Mouse (Mus musculus) heart, postnatal 10 days (tissue): ENCODE data around the gene Tmem25. TPM values are rescaled to one million over a fixed set of nuclear protein-coding genes. Genes with fewer than 3 reads are reported as not detected.

Experiments
- DNase-seq, 2 experiments: peaks; one replicate each; pipeline ENCODE4 v3.0.0; 2021
- intact Hi-C: fragments of 180-260 bp; cut with DNase I; formaldehyde crosslinking; loops from one replicate; pipeline ENCODE4 v1.15.1; 2025
- total RNA-seq, 2 experiments: library from RNA; stranded (reverse); gene quantifications; 2 replicates each; pipeline ENCODE4 v1.2.3; 2021

The Tmem25 gene
- 1 to 10 TPM; 6.7 to 7.4 TPM for total RNA-seq

DNA sequence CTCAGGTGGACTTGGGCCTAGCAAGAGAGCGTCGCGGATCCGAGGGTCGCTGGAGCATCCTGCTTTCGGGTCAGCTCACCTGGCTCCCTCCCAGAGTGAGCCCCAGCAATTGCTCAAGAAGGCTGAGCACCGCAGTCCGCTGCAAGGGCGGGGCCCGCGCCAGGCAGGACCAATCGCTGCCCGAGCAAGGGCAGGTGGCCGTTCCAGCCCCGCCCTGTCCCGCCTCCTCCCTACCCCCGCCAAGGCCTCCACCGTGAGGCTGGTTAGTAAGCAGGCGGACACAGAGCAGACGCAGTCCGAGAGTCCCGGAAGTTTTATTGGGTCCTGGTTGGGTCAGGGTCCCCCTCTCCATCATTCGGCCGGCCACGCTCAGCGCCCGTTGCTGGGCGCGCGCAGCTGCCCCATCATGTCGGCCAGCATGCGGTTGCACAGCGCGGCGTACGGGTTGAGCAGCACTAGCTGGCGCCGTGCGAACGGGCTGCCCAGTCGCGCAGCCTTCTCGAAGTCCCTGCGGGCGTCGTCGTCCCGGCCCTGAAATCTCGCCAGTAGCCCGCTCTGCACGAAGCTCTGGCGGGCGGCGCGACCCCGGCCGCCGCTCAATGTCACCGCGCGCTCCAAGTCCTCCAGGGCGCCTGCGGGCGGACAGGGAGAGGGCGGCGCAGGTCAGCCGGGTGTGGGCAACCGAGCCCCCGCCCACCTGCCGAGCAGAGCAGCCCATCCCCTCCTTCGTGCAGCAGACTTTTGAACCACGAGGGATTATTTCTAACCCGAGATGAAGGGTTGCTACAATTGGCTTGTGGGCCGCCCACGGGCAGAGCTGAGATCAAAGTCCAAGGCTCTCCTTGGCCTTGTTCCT is at the start of gene Tmem25:
Gene Tmem25 (minus strand): TSS at position 206 of the 856 bp plus-strand sequence.
- intact Hi-C loops = no loop called here

DNA sequence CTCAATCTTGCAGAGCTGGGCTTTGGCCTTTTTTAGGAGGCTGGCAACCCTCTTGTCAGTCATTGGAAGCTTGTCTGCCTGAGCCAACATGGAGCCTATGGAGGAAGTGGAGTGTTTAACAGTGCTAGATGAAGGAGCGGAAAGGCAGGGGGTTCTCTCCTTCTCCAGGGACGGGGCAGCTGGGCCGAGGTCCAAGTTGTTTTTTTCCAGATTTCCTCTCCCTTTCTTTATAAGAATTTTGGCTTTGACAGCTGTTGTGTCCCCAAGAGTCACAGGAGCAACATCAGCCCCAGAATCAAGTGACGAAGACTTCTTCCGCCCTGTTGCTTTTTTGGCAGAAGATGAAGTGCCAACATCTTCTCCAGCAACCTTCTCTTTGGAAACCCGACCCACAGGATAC is 48.3 kb upstream of the Tmem25 start:
- intact Hi-C loops = no loop called here
- peak; percentile 35 to 50 for DNase-seq

More for the DNA sequence above, at the start of gene Tmem25:
- peak; percentile 87 to 90 for DNase-seq

DNA sequence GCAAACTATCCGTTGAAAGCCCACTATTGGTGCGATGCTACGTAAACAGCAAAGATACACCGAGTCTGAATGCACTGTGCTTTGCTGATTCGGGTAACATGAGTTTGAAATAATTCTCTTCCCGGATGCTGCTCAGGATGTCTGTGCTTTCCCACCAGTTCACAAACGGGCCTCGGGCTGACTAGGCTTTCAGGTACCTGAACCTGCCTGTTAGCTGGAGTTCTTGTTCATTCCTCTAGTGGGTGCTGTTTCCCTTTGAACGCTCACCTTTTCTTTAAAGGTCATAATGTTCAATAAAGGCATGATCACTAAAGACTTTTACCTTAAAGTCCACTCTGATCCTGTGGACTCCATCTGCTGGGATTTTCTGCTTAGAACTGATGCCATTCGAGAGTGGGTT is 42.1 kb upstream of the Tmem25 start:
- intact Hi-C loops = loop anchor here (5.0 kb wide), 1 partner anchor 66 kb away; no protein-coding TSS in a partner anchor
- DNase-seq = peak; percentile 33 to 57

DNA sequence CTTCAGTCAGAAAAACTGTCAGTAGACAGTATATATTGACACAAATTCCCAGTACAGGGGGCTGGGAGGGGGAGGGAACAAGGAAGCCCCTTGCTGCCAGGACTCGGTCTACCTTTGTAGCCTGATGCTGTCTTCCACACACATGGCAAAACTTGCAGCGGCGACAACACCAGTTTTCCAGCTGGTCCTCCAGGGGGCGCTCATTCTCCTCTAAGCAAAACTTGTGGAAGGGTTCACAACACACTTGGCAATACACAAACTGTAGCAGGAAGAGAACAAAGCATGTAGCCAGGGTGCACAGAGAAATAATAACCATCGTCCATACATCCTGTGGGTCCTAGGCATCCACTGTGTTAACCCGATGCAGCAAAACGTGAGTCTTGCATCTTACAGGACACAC is 37.3 kb upstream of the Tmem25 start:
- intact Hi-C loops = loop anchor here (2.0 to 5.0 kb wide), 3 partner anchors 44 to 130 kb away; partner anchors contain the start of gene Kmt2a
- DNase-seq = peak; percentile 80 to 89

- DNase-seq = peak in 1 of 2 experiments; percentile 47
- intact Hi-C loops = no loop called here
Observed at GRCm38 (mm10) chr9:44832356-44832755, 33.2 kb upstream of the Tmem25 start.

GRCm38 (mm10) chr9:44830506-44830905 is 31.4 kb upstream of the Tmem25 start:
- intact Hi-C loops = no loop called here
- DNase-seq = no peak

GRCm38 (mm10) chr9:44828944-44829343 is 29.8 kb upstream of the Tmem25 start:
- intact Hi-C loops = no loop called here
- DNase-seq = no peak

DNA sequence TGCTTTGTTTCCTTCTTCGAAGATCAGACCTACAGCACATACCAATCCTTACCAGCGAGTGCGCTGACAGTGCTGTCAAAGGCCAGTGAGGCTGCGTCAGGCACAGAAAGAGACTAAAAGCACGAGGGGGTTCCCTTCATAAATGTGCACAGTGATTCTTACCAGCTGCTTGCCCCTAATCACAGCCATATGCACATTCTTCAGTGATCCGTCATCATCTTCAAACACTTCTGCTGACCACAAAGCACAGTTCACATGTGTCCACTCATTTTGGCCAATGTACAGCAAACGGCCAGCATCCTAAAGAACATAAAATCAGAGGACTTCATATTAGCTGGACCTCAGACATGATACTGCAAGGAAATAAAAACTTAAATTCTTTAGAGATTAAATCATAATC is 27.6 kb upstream of the Tmem25 start:
- intact Hi-C loops = no loop called here
- DNase-seq = no peak

GRCm38 (mm10) chr9:44819920-44820827 is 21.1 kb upstream of the Tmem25 start:
- peak; percentile 51 to 52 for DNase-seq
- intact Hi-C loops = no loop called here

DNA sequence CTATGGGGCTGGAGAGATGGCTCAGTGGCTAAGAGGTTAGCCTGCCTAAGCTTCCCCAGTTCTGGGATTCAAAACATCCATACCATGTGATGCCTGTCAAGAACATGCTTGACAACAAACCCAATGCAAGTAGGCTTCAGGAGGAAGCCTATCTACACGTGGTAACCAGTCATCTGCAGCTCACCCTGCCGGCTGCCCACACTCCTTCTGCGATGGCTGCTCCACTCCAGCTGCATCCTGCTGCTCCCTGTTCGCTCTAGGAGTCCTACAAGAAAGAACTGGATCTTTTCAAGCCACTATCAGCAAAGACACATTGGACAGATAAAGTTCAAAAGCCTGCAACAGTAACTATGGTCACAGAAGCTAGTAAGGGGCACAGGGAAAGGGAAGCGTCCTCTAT is 18.4 kb upstream of the Tmem25 start:
- no peak for DNase-seq
- intact Hi-C loops = no loop called here

- no peak for DNase-seq
- intact Hi-C loops = no loop called here
Observed at GRCm38 (mm10) chr9:44814179-44814578, 15.1 kb upstream of the Tmem25 start.

DNA sequence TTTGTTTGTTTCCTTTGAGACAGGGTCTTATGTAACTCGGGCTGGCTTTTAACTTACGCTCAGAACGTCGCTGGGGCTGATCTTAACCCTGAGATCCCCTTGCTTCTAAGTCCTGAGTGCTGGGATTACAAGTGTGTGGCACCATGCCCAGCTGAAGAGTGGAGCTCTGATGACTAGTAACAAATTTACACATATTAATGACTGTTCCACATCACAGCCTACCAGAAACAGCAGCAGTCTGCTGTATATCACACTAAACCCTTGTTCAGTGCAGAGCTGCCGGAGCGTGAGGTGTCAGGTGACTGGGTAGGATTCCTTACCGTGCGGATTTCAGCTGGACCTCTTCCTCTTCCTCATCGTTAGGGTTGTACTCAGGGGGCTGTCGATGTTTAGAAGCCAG is 11.2 kb upstream of the Tmem25 start:
- intact Hi-C loops = no loop called here
- DNase-seq = no peak

DNA sequence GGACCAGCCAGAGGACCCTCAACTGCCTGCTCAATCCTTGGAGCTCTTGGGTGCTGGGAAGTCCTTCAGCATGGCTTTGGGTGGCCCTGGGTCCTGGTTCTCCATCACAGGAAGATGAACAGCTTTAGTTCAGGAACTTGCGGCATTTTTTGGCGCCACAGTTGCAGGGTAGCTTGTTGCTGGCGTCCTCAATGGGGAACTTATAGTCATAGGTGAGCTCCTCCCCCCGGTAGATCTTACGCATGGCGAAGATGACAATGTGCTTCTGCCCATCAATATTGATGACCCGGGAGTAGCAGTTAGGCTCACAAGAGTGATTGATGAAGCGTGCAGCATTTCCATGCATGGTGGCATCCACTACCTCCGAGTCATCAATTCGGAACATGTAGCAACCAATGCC is 8.7 kb upstream of the Tmem25 start:
- DNase-seq = no peak
- intact Hi-C loops = no loop called here

GRCm38 (mm10) chr9:44807141-44807540 is 8.0 kb upstream of the Tmem25 start:
- intact Hi-C loops = no loop called here
- DNase-seq = no peak

DNA sequence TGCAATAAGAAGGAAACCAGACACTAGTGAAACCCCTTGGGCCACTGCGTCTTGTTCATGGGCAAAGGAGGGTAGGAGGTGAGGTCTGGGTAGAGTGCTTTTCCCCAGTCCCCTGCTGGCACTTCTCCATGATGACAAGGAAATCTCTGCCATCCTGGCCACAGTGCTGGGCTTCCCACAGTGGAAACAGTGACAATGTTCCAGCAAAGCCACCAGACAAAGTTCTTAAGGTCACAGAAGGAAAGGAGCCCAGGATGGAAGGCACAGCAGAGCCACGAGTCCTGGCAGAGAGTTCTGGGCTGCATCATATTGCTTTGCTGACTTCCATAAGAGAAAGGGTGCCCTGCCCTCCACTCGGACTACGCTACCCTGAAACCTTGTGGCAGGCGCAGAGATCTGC is 6.4 kb upstream of the Tmem25 start:
- DNase-seq = no peak
- intact Hi-C loops = no loop called here

GRCm38 (mm10) chr9:44804678-44805077 is 5.6 kb upstream of the Tmem25 start:
- intact Hi-C loops = no loop called here
- no peak for DNase-seq

- no peak for DNase-seq
- intact Hi-C loops = no loop called here
Observed at GRCm38 (mm10) chr9:44802808-44803450, 3.8 kb upstream of the Tmem25 start, which contains the start of gene Ttc36. TSS of gene Ttc36 (minus strand) at chr9:44803072.

GRCm38 (mm10) chr9:44801669-44802068 is 2.6 kb upstream of the Tmem25 start:
- intact Hi-C loops = no loop called here

DNA sequence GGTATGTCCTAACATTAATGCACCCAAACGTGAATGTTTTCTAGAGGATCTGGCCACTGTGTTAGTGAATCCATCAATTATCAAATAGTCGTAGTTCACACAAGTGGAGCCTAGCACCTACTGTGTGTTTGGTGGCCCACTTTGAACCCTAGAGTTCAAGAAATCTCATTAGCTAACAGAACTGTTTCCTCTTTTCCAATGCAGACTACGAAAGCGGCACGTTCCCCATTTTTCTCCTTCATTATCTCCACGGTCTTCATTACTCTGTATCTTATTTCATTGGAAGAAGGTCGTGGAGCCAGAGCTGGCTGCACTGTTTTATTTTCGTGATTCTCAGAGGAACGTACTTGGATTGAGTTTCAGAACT is 834 bp upstream of the Tmem25 start:
- intact Hi-C loops = no loop called here
- DNase-seq = no peak

More at GRCm38 (mm10) chr9:44801669-44802068, 2.6 kb upstream of the Tmem25 start:
- no peak for DNase-seq

DNA sequence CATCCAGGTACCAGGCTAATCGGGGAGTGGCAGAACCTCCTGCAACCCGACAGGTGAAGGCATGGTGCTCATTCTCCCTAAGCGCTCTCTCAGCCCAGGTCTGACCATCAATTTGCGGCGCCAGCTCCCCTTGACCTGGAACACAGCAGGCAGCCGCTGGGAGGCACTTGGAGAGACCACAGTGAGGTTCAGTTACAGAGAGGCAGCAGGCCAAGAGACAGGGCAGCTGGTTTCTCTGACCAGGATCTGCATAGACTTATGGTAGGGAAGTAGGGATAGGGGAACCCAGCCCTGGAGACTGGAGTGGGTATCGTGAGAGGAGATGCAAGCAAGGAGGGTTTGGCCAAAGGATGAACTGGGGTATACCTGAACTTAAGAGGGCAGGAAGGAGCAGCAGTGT is 809 bp downstream of the Tmem25 start:
- intact Hi-C loops = no loop called here
- DNase-seq = no peak

GRCm38 (mm10) chr9:44792842-44793241 is 6.3 kb downstream of the Tmem25 start:
- intact Hi-C loops = no loop called here
- no peak for DNase-seq
